Mouse (Mus musculus): ENCODE results near the gene Rora. TPM values are rescaled to one million over a fixed set of nuclear protein-coding genes. Genes with fewer than 3 reads are reported as not detected.

The Rora gene
- polyA plus RNA-seq, 2 experiments from 2014 or later: 63.0 TPM

DNA sequence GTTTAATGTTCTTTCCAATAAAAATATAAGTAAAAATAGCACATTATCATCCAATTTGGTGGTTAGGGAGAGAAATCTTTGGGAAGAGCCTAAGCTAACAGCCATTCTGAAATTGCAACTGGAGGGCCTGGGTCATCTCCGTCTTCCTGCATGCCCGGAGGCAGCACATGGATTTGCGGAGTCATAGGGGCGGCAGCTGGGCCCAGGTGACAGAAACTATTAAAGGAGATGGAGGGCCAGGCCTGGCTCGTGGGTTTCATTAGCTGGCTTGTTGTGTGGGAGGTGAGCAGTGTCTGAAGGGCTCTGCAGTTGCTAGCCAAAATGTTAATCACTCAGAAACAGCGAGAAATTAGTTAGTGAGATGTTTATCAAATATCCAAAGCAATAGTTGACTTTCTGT lies 590.0 kb downstream of the Rora start:
- no peak for ATAC-seq

DNA sequence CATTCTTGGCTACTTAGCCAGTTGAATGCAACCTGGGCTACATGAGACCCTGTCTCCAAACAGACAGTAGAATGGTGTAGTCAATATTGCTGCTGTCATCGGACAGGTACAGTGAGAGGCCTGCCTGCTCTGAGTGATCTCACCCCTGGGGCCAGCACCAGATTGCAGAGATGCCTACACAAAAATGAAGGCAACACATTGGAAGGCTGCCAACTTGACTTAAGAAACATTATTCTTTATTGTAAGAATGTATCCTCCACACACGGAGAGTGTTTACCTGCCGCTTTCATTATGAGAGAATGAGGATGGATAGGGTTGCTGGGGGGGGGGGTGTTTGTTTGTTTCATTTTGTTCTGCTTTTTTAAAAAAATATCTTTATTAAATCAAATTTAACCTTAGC lies 592.6 kb downstream of the Rora start:
- ATAC-seq: no peak

DNA sequence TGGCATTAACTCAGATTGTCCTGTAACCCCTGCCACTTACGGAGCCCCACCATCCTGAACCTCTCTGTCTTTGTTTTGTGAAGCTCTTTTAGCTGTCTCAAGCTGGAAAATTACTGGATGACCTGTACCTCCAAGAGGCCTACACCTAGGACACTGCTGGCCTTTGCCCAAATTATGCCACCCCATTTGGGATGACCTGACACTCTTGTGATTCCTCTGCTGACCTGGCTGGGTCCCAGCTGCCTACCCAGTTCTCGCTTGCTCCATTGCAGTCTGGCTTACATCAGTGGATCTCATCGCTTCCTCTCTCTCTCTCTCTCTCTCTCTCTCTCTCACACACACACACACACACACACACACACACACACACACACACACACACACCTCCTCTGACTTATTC lies 596.0 kb downstream of the Rora start:
- no peak for ATAC-seq

DNA sequence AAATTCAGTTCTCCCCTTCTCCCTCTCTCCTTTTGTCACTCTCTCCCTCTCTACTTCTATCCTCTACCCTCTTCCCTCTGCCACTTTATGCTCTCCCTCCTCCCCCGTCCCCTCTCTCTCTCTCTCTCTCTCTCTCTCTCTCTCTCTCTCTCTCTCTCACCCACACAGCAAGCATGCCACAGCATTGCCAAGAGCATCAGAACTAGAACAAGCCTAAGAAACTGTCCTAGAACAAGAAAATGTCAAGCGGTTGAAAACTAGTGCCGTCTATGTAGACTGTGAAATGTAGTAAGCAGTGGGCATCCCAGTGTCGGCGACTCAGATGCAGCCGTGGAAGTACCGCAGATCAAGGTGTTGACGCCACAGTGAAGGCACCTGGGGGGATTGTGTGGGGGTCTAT lies 596.7 kb downstream of the Rora start:
- no peak for ATAC-seq

DNA sequence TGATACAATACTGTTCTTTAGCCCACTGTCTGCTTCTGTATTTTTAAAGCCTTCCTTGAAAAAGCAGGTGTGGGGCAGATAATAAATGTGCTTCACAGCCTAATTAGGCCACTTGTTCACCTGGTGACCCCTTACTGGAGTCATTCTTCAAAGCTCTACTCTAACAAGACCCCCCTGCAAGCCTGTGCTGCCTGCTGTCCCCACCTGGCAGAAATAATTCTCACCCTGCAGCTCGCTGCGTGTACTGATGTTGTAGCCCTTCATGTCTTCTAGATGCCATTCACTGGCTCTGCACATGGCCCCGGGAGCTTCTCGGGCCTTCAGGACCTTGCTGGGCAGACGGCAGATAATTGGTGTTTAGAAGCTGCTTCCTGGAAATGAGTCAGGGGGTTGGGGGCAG lies 604.9 kb downstream of the Rora start:
- no peak for ATAC-seq

DNA sequence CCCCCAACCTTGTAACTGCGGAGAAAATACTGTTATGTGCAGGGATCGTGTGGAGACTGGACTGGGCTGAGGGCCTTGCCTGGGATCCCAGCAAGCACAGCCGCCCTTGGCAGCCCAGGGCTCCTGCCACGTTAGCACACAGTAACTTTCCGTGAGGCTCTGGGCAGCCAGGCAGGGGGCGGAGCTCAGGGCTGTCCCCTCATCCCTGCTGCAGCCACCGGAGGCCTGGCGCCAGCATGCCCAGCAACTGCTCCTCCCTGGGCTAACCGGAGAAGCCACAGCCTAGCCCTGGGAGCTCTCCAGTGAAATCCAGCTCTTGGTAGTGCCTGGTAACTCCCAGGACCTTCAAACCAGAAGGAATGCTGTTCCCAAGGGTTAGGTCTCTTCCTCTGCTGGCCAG lies 605.8 kb downstream of the Rora start:
- no peak for ATAC-seq

DNA sequence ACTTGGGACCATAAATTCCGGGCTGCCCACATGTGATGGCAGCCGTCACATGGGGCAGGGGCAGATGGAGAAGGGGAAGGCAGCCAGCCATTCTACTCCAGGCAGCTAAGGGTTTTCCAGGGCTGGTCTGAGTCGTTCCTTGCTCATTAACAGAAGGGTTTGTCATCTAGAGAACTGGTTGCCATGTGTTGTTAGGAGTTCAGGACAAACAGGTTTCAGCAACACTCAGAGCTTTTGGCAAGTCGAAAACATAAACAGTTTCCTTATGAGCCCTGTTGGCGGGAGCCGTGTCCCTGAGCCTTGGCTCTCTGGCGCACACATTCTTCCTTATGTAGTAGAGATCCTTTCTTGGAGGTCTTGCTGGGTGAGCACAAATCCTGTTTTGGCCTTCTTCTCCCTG lies 611.6 kb downstream of the Rora start:
- ATAC-seq: no peak

DNA sequence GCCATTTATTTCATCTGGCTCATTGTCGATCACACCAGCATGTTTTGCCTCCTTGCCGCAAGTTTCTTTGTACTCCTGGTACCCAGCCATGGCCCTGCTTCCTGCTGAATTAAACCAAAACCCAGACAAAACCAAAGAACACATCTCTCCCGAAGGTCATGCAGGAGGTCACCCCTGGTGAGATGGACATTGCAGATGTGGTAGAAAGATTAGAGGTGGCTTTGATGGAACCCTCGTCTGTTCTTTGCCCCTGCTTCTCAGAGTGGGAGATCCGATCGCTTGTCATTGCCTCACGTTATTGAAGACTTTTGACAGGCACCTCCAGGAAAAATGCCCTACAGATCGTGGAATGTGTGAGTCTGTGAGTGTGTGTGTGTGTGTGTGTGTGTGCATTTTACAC lies 616.8 kb downstream of the Rora start:
- ATAC-seq: no peak

DNA sequence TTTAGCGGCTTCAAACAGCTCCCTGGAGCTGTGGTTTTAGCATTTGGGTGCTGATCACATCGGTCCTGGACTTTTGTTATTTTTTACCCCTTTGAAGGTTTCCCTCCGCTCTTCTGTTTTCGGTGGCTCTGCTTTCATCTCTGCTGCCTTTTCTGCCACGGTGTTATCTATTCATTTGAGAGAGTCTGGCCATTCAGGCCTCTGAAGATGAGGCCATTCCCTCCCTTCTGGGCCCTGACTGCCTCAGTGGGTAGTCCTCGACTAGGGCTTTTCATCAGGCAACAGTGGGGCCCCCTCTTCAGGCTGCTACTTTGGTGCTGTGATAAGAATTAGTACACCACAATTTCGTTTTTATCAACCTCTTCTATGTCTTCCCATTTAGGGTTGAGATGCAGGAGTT lies 617.3 kb downstream of the Rora start:
- no peak for ATAC-seq

DNA sequence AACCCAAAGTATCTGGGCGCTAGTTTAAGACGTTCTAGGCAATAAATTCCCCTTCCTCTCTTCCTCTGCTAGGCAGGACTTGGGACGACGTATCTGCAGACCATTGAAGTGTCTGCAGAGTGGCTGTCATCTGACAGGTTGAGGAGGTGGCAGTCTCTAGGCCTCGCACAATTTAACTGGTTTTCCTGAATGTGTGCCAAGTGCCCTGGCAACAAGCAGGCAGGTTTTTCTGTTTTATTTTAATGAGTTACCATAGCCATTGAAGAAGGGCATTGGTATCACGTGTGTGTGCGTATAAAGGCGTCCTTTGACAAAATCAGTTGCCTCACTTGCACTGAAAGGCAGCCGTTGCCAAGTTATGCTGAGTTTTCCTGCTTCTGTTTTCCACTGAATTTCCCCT lies 619.3 kb downstream of the Rora start:
- no peak for ATAC-seq

DNA sequence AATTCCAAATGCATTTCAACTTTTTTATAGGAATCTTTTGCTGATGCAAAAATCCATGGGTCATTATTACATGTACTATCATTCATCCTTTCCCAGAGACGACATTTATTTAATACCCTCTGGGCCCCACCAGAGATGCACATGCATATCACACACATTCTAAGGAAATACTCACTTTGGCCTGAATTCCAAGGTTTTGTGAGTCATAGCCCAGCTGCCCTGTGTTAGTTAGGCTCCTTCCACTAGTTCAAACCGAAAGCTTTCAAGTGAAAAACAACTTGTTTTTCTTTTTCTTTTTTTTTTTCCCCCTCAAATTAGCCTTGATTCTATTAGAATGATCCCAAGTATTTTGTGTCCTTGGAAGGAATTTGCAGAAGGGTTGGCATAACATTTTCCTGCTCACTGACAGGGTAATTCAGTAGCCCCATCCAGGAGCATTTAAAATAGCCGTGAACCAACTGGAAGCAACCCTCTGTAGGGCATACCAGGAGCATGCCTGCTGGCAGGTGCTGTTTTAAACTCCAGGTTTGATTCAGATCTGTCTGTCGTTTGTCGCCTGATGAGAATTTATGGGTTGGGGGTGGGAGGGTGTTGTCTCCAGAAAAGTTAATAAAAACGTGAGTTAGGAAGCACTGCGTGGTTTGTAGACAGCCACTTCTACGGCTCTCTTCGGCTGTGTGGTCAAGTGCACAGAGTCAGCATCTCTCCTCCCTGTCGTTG lies 621.3 kb downstream of the Rora start:
- ATAC-seq: no peak

DNA sequence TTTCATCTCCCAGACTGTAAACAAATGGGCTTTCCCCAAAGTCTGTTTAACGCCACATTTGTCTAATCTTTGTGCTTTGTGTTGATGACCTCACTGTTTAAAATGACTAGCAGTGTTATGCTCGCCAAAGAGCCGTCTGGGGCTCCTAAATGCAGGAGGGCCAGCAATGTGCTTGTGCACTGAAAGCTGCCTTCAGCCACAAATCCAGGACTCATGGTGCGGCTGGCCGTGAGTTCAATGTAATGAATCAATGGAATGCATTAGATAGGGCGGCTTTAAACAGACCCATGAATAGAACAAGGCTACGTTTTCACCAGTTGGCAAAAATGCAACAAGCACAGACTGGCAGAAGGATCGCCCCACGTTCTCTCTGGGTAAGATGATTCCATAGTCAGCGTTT lies 623.7 kb downstream of the Rora start:
- no peak for ATAC-seq

DNA sequence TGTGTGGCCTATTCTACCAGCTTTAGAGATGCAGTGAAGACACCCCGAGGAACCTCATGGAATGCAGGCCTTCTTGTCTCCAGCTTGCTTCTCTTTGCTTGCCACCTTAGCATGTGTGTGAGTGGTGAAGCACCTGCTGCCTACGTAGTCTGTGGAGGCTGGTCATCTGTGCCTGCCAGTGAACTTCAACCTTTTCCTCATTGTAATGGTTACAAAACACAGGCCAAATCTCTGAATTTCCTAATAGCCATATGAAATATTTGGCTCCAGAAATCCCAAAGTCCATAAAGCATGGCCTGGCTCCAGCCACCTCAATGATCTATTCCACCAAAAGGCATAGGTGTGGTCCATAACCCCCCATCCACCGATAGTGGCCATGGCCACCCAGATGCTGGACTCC lies 631.4 kb downstream of the Rora start:
- no peak for ATAC-seq

DNA sequence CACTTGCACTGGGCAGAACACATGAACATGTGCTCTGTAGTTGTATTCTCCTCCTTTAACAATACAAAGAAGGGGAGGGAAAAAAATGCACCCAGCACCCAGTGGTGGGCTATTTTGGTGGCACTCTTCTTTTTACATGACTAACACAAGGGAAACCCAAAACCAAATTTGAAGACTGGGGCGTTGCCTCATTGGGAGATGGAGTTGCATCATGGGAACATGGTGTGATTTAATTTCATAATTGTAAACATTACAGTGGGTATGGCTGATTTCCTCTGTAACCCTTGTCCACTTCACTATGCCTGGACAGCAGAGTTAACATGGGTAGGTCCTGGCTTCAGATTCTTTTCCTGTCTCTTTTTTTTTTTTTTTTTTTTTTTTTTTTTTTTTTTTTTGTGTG lies 634.5 kb downstream of the Rora start:
- no peak for ATAC-seq

DNA sequence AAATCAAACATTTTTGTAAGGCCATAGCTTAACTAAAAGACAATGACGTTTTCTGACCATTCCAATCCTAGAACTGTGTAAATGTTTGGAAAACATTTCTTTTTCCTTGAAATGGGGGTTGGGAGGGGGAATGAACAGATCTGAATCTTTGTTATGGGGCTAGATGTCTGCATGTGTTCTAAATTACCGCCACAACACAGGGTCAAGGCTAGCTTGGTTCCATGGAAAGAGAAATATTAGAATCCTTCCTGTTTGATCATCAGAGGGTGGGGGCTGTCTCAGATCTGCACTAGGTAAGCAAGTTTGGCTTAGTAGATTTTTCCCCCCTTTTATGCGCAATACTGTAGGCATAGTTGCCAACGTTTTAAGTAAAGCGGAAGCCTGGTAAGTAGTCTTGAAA lies 635.0 kb downstream of the Rora start:
- no peak for ATAC-seq

DNA sequence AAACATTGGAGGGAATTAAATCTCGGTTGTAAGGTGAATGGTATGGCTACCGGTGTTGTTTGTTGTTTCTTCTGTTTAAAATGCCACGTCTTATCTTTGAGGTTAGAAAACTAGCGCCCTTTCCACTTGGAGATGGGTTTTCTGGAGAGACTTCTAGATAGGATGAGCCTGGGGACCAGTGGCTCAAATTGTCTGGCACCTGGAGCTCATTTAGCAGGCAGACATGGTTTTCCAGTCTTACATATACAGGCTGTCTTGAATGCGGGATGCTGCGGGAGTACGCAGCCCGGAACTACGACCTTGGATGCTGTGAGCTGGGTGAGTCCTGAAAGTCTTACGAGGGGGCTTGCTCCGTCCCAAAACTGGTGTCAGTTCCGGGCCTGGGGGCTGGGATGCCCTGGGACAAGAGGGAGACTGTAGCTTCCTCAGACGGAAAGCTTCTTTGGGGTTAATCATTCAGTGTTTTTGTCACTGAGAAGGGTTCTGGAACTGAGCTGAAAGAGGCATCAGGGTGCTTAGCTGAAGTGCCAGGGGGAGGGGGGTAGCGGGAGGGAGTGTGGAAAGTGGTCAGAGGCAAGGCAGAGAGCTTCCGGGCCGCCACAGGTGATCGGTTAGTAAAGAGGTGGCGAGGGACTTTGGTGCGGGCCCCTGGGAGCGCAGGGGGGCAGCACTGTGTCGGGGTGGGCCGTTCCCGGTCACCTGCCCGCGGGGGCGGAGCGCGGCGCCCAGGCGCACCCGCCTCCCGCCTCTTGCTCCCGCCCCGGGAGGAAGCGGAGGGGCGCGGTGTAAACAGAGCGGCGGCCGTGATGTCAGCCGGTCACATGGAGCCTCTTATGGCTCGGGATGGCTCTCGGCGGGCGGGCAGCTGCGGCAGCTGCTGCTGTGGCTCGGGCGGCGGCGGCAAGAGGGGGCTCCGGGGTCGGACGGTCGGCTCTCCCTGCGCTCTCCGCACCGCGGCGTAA lies 635.8 kb downstream of the Rora start:
- peak; percentile 80 for ATAC-seq

DNA sequence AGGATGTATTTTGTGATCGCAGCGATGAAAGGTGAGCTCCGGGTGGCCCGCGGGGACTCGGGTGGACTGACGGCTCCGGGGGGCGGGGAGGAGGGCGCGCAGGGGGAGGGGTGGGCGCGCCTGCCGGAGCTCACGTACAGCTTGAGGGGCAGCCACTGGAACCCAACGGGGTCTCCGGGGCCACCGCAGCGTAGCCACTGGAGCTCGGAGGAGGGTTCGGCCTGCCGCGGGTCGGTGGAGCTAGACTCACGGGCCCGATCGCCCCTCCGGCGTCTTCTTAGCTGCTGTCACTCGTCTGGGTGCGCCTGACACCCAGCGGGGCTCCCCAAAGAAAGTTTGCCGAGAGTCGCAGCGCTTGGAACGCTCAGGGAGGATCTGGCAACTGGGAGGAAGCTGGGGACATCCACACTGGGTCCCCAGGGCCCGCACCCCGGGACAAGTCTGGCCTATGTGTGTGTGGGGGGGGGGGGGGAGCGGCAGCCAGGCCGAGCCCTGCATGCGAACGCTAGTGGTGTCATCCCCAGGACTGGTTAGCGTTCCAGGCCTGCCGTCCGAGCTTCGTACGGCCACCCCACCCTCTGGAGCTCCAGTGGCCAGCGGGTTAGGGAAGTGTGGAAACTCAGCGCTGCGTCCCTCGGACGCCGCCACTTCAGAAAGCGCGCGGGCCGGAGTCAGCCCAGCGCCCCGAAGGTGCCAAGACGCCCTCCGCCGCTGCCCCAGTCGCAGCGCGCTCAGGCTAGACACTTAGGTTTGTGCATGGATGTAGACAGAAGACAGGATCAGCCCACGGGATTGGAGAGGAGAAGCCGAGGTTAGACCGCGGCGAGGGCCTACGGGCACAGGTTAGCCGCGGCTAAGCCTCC lies 636.7 kb downstream of the Rora start:
- ATAC-seq: peak; percentile 8

DNA sequence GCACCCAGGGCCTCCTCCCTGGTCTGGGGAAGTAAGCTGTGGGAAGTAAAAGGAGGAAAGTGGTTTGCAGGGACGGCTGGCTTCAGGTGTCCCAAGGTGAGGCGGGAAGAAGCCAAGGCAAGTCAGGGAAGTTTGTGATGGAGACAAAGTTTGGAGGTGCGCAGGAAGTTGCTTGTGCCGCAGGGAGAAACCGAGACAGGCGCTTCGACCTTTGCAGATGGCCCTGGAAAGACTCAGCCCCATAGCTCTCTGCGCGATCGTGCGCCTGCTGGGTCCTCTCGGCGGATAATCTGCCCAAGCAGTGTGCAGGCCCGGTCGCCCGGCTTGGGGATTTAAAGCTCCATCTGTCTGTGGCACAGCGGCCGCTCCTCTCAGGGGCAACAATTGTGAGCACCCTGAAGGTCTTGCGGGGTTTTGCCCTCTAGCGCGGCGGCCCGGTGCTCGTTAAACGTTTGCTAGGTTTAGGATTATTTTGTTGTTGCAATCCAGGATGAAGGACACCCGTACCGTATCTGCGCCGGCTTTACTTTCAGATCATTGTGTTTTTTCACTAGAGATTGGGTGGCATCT lies 637.4 kb downstream of the Rora start:
- no peak for ATAC-seq

DNA sequence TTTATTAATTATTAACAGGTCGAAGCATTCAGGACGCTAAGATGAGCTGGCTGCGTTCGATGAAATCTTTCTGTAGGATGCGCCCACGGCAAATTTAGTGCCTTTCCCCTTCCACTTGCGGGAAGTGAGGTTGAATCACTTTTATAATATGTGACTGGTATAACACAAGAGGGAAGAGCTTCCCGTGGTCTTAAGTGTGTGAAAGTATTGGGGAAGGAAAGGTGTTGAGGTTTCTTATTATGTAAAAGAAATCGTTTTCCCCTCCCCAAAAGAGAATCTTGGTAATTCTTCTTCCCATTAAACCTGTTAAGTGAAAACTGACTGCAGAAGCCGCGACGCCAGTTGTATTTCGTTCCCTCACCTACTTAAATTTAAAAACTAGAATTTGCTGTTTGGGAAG lies 637.9 kb downstream of the Rora start:
- no peak for ATAC-seq

DNA sequence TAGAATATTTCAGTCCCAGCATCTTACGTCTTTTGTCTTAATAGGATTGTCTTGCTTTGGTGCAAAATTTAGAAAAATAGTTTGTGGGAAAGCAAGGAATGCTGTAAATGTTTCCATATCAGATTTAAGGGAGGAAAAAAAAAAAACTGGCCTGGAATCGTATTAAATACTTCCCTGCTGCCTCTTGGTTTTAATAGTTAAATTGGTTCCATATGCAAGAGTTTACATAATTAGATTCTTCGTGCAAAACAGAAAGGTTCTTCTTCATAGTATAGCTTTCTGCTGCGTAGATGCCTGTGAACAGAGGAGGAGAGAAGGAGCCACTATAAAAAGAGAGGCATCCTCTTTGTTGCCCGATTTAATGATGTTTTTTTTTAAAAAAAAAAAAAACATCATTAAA lies 638.8 kb downstream of the Rora start:
- no peak for ATAC-seq

DNA sequence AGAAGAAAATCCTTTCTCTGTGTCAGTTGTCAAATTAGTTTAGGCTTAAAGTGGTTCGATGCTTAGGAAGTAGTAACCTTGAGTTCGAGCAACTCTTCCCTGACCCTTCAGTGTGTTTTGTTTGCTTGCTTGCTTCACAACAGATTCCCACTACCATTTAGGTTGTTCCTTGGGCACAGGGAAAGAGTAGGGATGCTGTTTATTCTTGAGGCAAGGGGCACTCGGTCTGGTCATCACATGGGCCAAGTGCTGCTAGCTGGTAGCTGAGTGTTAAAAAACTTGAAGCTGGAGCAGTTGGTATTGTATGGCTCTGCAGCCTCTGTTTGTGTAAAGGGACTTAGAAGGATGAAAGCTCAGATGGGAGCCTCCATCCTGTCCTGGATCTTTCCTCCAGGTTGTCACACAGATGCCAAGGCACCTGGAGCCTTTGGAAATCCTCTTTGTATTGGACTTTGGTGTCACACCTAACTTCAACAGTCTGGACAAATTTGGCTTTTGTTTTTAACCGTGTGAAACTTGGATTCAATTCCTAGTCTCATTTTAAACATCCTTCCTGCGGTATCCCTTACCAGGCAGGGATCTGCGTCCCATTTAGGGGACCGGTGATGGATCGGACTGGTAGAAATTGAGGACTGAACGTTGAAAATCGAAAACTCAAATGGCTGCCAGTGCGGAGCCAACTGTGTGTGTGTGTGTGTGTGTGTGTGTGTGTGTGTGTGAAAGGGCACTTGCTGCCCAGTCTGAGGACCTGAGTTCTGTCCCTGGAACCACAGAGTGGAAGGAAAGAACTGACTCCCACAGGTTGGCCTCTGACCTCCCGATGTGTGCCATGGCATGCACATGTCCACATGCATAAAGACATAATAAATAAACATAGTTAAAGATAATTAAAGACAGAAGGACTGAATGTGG lies 639.4 kb downstream of the Rora start:
- ATAC-seq: no peak

DNA sequence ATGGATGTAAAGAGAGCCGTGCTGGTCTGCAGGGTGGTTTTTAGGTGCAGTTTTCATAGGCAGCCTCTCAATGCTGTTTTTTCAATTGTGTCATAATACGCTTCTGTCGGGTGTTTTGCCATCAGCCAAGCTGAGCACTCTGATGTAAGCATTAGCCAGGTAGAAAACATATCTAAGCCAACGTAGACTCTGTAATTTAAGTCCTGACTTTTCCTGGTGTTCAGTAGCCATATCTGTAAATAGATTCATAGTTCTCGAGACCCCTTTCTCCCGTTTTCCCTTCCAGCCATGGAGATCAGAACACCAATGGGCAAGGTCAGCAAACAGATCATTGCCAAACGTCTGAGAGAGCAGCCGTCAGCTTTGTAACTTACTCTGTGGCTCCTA lies 640.1 kb downstream of the Rora start:
- ATAC-seq: no peak

Data from activated CD4-positive, CD25-positive, alpha-beta regulatory T cell, adult 4 months (primary cell).